Mouse (Mus musculus) limb, embryonic 14.5 days (tissue): ENCODE results near the gene Cfb. TPM values are rescaled to one million over a fixed set of nuclear protein-coding genes. Genes with fewer than 3 reads are reported as not detected.
"Not testable (repeated sequence)": the region's sequence is repeated elsewhere in the genome, so short reads cannot be mapped to it uniquely, and the experiment has no call there.

Experiments
- ATAC-seq: fragments of 200-750 bp; cut with Nextera tagmentation; 2 replicates; pipeline ENCODE4 v1.8.0; 2017; ENCODE audit warnings: low read depth, moderate number of reproducible peaks, moderate TSS enrichment; ENCODE audit not compliant: low FRiP score
- DNase-seq: peaks from one replicate; pipeline ENCODE4 v3.0.0-alpha.2; 2015; ENCODE audit warnings: low spot score
- H3K27ac ChIP-seq: fragments of 300-500 bp; sonication (generic); replicated peaks from 2 replicates; pipeline ENCODE4 v1.5.1; 2014; ENCODE audit warnings: low read depth, mild to moderate bottlenecking, low read length, moderate library complexity, mixed read lengths
- H3K27me3 ChIP-seq: fragments of 300-500 bp; sonication (generic); 2 replicates; pipeline ENCODE4 v1.6.1; 2014; ENCODE audit warnings: low read length, mixed read lengths; ENCODE audit not compliant: control insufficient read depth, insufficient read depth
- H3K36me3 ChIP-seq: fragments of 300-500 bp; sonication (generic); 2 replicates; pipeline ENCODE4 v1.6.1; 2014; ENCODE audit warnings: mild to moderate bottlenecking, low read length, moderate library complexity, mixed read lengths; ENCODE audit not compliant: control insufficient read depth, insufficient read depth
- H3K4me1 ChIP-seq: fragments of 300-500 bp; sonication (generic); 2 replicates; pipeline ENCODE4 v1.6.1; 2014; ENCODE audit warnings: antibody characterized with exemption, low read length, mixed read lengths; ENCODE audit not compliant: control insufficient read depth, insufficient read depth
- H3K4me2 ChIP-seq: fragments of 300-500 bp; sonication (generic); replicated peaks from 2 replicates; pipeline ENCODE4 v1.6.1; 2014; ENCODE audit warnings: low read depth, mild to moderate bottlenecking, low read length, moderate library complexity; ENCODE audit not compliant: severe bottlenecking
- H3K4me3 ChIP-seq: fragments of 300-500 bp; sonication (generic); replicated peaks from 2 replicates; pipeline ENCODE4 v1.5.1; 2014; ENCODE audit warnings: low read length
- H3K9ac ChIP-seq: fragments of 300-500 bp; sonication (generic); 2 replicates; pipeline ENCODE4 v1.6.1; 2014; ENCODE audit warnings: mild to moderate bottlenecking, low read depth, low read length, moderate library complexity; ENCODE audit not compliant: severe bottlenecking
- H3K9me3 ChIP-seq: fragments of 300-500 bp; sonication (generic); 2 replicates; pipeline ENCODE4 v1.6.1; 2016; ENCODE audit warnings: low read length; ENCODE audit not compliant: control insufficient read depth
- POLR2A ChIP-seq: fragments of 200-500 bp; IDR thresholded peaks from 2 replicates; pipeline ENCODE4 v1.8.0; 2012; ENCODE audit warnings: inconsistent platforms, mild to moderate bottlenecking, moderate library complexity, borderline replicate concordance; ENCODE audit not compliant: insufficient read depth, insufficient read length; ENCODE audit errors: extremely low read depth
- WGBS: fragments of 180-500 bp; shearing (Covaris S2); extraction: QIAGEN DNeasy Blood & Tissue Kit; methylation state at CpG from one replicate; pipeline ENCODE4 v1.1.7; 2014; 5-methylcytosine and 5-hydroxymethylcytosine counted together
- polyA plus RNA-seq, 2 experiments: library from polyadenylated mRNA; depleted of rRNA in 1 of 2; stranded (reverse) in 1 of 2; unstranded in 1 of 2; fragments of >200 nt; fragmentation: Nextera tagmentation in 1 of 2; extraction: Ambion mirVana in 1 of 2; gene quantifications; 2 replicates each; pipeline versions ENCODE4 v1.2.1 to v1.2.3; 2012 to 2014

Gene Cfb
- polyA plus RNA-seq (2012; rRNA removed) (0.76 and 0.88 TPM in 2 replicates), polyA plus RNA-seq (2014; fragmentation: Nextera tagmentation; extraction: Ambion mirVana) (1.6 and 2.1 TPM in 2 replicates)

DNA sequence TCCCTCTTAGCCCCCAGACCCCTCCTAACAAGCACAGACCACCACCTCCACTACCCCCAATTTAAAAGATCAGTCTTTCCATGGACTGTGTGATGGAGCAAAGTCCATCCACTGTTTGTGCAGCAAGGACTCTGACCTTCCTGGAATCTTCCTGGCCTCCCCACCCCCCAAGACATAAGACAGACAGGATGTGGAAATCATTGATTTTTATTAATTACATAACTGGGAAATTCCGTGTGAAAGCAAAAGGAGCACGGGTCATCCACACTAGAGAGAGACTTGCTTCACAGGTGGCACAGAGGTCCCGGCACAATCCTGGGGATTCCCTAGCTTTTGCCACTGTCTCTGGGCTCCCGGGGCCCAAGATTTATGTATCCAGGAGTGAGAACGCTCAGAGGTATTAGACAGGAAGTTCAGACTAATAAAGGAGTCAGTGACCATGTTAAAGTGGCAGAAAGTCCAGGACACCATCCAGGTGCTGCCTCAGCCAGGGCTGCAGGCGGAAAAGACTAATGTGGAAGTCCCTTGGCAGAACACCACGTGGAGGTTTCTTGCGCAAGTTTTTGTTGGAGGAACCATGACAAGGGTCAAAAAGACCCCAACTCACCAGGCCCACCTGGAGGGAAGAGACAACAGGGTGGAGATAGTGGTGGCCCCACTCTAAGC, at the start of gene Cfb:
TSS of gene Cfb (minus strand) at position 103 of the 666 bp plus-strand sequence.
- WGBS: 49% methylated on average over 8 of the region's 8 CpGs
- no peak for TF ChIP-seq POLR2A
- no peak for ATAC-seq

DNA sequence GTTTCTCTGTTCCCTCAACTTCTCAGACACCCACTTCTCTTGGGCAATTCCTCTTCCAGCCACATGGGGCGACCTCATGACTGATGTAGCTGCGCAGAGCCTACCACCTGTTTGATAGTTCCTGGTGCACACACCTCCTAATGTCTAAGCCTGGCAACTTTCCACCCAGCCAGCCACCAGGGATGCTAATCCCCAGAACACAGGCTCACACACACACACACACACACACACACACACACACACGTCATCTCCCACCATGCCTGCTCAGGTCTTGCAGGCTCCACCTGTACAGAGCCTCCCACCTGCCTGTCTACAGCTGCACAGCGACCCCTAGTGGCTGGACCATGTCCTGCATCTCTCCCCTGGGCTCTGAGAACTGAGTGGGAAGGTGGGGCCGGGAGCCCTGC, 49.6 kb upstream of the Cfb start:
- WGBS: 43% methylated on average over 5 of the region's 5 CpGs
- DNase-seq (peak; percentile 32), ATAC-seq (peak; percentile 32; the same call in 1 of the 2 replicates)
- Histone ChIP-seq H3K4me3 (no peak overlapping the region), H3K9me3 (no peaks in the 10 kb centered on the region), H3K4me1 (no peaks in the 10 kb centered on the region; the same call in 1 of the 2 replicates), H3K9ac (no peak overlapping the region), H3K27me3 (no peaks in the 10 kb centered on the region), H3K27ac (no peak overlapping the region), H3K36me3 (peaks cover 71% of the 10 kb centered on the region), H3K4me2 (no peak overlapping the region)
- TF ChIP-seq POLR2A: no peak

More for the DNA sequence above, at the start of gene Cfb:
- no peak for DNase-seq
- no peak within 1 kb of the TSS for H3K4me3 ChIP-seq
- no peak within 1 kb of the TSS for H3K27ac ChIP-seq
- no peaks in the 10 kb centered on the region for H3K27me3 ChIP-seq
- H3K4me1 ChIP-seq: no peaks in the 10 kb centered on the region
- no peak within 1 kb of the TSS for H3K4me2 ChIP-seq
- no peaks in the 10 kb centered on the region for H3K9me3 ChIP-seq
- no peak within 1 kb of the TSS for H3K9ac ChIP-seq
- peaks cover 2% of the 10 kb centered on the region; the same call in 1 of the 2 replicates for H3K36me3 ChIP-seq

DNA sequence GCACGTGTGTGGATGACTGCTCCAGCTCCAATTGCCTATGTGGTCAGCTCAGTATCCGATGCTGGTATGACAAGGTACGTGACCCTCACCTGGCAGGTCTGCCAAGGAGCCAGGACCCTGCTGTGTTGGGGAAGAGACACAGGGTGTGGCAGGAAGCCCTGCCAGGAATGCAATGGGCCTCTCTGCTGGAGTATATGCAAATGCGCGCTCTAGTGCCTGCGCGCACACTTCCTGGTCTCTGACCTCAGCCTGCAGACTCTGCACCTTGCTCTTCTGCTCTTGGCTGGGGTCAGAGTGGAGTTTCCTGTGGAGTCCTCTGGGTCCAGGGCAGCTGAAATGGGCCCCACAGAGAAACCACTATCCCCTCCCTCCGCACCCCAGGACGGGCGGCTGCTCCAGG, 48.7 kb upstream of the Cfb start:
- 83% methylated on average over 10 of the region's 10 CpGs for WGBS
- no peak for DNase-seq
- Histone ChIP-seq H3K27me3 (no peaks in the 10 kb centered on the region), H3K27ac (no peak overlapping the region), H3K9ac (no peak overlapping the region), H3K4me1 (no peaks in the 10 kb centered on the region; the same call in 1 of the 2 replicates), H3K9me3 (no peaks in the 10 kb centered on the region), H3K4me3 (no peak overlapping the region), H3K36me3 (peaks cover 81% of the 10 kb centered on the region), H3K4me2 (no peak overlapping the region)
- ATAC-seq: no peak
- TF ChIP-seq POLR2A: no peak

DNA sequence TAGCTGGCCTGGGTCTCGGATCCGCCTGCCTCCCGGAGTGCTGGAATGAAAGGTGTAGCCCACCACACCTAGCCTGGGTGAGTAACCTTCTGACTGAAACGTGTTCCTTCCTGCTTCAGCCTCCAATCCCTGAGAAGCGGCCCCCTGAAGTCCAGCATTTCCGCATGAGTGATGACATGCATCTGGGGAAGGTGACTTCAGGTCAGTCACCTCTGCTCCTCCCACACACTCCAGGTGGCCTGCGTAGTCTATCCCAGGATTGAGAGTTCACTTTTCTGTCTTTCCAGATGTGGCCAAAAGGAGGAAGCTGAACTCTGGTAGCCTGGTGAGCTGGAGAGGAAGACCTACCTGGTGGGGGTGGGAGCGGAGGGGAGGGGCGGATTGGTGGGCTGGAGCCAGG, 40.6 kb upstream of the Cfb start:
- no peak overlapping the region for H3K27ac ChIP-seq
- no peak overlapping the region for H3K4me2 ChIP-seq
- peaks cover 4% of the 10 kb centered on the region; the same call in 1 of the 2 replicates for H3K4me1 ChIP-seq
- 87% methylated on average over 9 of the region's 9 CpGs for WGBS
- no peak overlapping the region for H3K4me3 ChIP-seq
- no peak for DNase-seq
- H3K36me3 ChIP-seq: peaks cover 63% of the 10 kb centered on the region
- no peak for ATAC-seq
- no peak overlapping the region for H3K9ac ChIP-seq
- TF ChIP-seq POLR2A: no peak
- no peaks in the 10 kb centered on the region for H3K9me3 ChIP-seq
- no peaks in the 10 kb centered on the region for H3K27me3 ChIP-seq

DNA sequence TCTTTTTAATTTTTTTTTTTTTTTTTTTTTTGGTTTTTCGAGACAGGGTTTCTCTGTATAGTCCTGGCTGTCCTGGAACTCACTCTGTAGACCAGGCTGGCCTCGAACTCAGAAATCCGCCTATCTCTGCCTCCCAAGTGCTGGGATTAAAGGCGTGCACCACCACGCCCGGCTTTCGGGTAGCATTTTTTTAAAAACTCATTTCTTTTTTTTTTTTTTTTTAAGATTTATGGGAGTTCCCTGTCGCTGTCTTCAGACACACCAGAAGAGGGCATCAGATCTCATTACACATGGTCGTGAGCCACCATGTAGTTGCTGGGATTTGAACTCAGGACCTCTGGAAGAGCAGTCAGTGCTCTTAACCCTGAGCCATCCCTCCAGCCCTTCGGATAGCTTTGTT, 39.6 kb upstream of the Cfb start:
- H3K27ac ChIP-seq, H3K9ac ChIP-seq, H3K4me1 ChIP-seq, H3K4me2 ChIP-seq, H3K27me3 ChIP-seq, DNase-seq, H3K4me3 ChIP-seq, H3K9me3 ChIP-seq, ATAC-seq: not testable (repeated sequence)
- 88% methylated on average over 9 of the region's 10 CpGs for WGBS
- H3K36me3 ChIP-seq: peaks cover 54% of the 10 kb centered on the region

DNA sequence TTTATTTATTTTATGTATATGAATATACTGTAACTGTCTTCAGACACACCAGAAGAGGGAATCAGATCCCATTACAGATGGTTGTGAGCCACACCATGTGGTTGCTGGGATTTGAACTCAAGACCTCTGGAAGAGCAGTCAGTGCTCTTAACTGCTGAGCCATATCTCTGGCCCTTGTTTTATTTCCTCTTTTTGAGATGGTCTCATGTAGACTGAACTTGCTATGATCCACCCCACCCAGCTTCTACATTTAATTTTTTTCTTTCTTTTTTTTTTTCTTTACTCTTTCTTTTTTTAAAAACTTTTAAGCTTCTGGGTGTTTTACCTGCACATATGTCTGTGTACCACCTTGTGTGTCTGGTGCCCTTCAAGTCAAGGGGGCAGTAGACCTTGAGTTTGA, 38.5 kb upstream of the Cfb start:
- peaks cover 18% of the 10 kb centered on the region for H3K4me1 ChIP-seq
- not testable (repeated sequence) for H3K9me3 ChIP-seq, H3K27ac ChIP-seq, H3K4me3 ChIP-seq, H3K9ac ChIP-seq, H3K4me2 ChIP-seq, ATAC-seq, H3K27me3 ChIP-seq, DNase-seq
- peaks cover 50% of the 10 kb centered on the region for H3K36me3 ChIP-seq
